Mouse (Mus musculus) CH12.LX (cell line): ENCODE measurements around the gene Slc25a21.

Experiments used
- BHLHE40 ChIP-seq: IDR thresholded peaks from 2 replicates; pipeline ENCODE4 v1.6.1; 2011; ENCODE audit warnings: mild to moderate bottlenecking, low read depth, low read length, improper control_type of control experiment
- CHD1 ChIP-seq: IDR thresholded peaks from 2 replicates; pipeline ENCODE4 v1.6.1; 2012; ENCODE audit warnings: low read depth, low read length, improper control_type of control experiment, inconsistent platforms
- CTCF ChIP-seq, 2 experiments: IDR thresholded peaks in 1 of 2; conservative IDR thresholded peaks in 1 of 2; 2 replicates each; pipeline ENCODE4 v1.5.1; 2011 to 2012; ENCODE audit warnings: low read depth in 2 of 2, low read length in 2 of 2, improper control_type of control experiment in 1 of 2, inconsistent platforms in 1 of 2, mild to moderate bottlenecking in 1 of 2, moderate library complexity in 1 of 2
- E2F4 ChIP-seq: IDR thresholded peaks from 2 replicates; pipeline ENCODE4 v1.6.1; 2011; ENCODE audit warnings: low read depth, low read length, improper control_type of control experiment; ENCODE audit not compliant: insufficient replicate concordance
- ELF1 ChIP-seq: IDR thresholded peaks from 2 replicates; pipeline ENCODE4 v1.6.1; 2014; ENCODE audit warnings: low read depth, mild to moderate bottlenecking, inconsistent platforms, low read length, improper control_type of control experiment
- EP300 ChIP-seq: IDR thresholded peaks from 2 replicates; pipeline ENCODE4 v1.6.1; 2011; ENCODE audit warnings: low read length, improper control_type of control experiment
- SIN3A ChIP-seq: IDR thresholded peaks from 2 replicates; pipeline ENCODE4 v1.6.1; 2012; ENCODE audit warnings: low read length, improper control_type of control experiment, inconsistent platforms
- TCF12 ChIP-seq: IDR thresholded peaks from 2 replicates; pipeline ENCODE4 v1.6.1; 2014; ENCODE audit warnings: low read depth, mild to moderate bottlenecking, inconsistent platforms, low read length, improper control_type of control experiment
- USF1 ChIP-seq: IDR thresholded peaks from 2 replicates; pipeline ENCODE4 v1.6.1; 2014; ENCODE audit warnings: low read depth, mild to moderate bottlenecking, inconsistent platforms, low read length, improper control_type of control experiment

DNA sequence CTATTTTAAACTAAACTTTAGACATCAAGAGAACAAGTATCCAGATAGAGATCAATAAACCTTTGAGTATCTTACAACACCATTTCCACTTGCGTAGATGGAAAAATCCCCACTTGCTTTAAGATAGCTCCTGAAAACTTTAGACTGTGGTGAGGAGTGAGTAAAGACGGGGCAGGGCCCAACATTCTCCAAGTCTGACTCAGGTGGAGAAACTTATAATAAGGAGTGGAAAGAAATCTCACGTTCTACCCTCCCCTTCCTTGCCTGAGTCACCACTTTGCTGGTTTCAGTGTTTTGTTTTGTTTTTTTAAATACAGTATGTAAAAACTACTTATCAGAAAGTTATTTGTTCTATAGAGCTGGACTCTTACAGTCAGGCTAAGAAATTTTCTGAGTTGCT is 417.7 kb downstream of the Slc25a21 start:
- TF ChIP-seq EP300 (no peak), CTCF (conservative IDR thresholded peaks at IDR 0.05 in 1 of 2, IDR thresholded peaks at IDR 0.05 in 1 of 2; ENCODE audit: low read depth in 2 of 2, low read length in 2 of 2) (no peak), E2F4 (no peak), USF1 (no peak), BHLHE40 (no peak), ELF1 (no peak), CHD1 (no peak), TCF12 (no peak), SIN3A (no peak)
